Mouse (Mus musculus) intestine, embryonic 16.5 days (tissue): Measurements from ENCODE around the gene Fam83e. TPM values are rescaled to one million over a fixed set of nuclear protein-coding genes. Genes with fewer than 3 reads are reported as not detected.

Experiments used
- polyA plus RNA-seq: library from polyadenylated mRNA; unstranded; fragments of >200 nt; fragmentation: Nextera tagmentation; extraction: Ambion mirVana; gene quantifications from 2 replicates; pipeline ENCODE4 v1.2.1, GENCODE M21; 2015

Gene Fam83e
- polyA plus RNA-seq, 1 experiment from 2014 or later, result 34.2 TPM

Other genes starting within 250 kb of the Fam83e start
- 0.78 and 0.93 TPM in 2 replicates for gene Tulp2, start 239.3 kb upstream of the Fam83e start, polyA plus RNA-seq
- gene Gm45808, start 234.4 kb upstream of the Fam83e start, polyA plus RNA-seq, result not detected in 2 replicates
- gene Dhdh, start 232.4 kb upstream of the Fam83e start, polyA plus RNA-seq, result 1.9 and 2.2 TPM in 2 replicates
- gene Nucb1, start 210.8 kb upstream of the Fam83e start, polyA plus RNA-seq, result 251 and 266 TPM in 2 replicates
- 17.3 and 19.1 TPM in 2 replicates for gene Ppp1r15a, start 194.9 kb upstream of the Fam83e start, polyA plus RNA-seq
- 1.4 and 1.6 TPM in 2 replicates for gene Plekha4, start 194.9 kb upstream of the Fam83e start, polyA plus RNA-seq
- gene Hsd17b14, start 166.3 kb upstream of the Fam83e start, polyA plus RNA-seq, result 2.9 and 3.3 TPM in 2 replicates
- 59.9 and 65.4 TPM in 2 replicates for gene Bcat2, start 151.1 kb upstream of the Fam83e start, polyA plus RNA-seq
- 0.23 TPM in 1 of 2 replicates, not detected in the other for gene Fgf21, start 105.7 kb upstream of the Fam83e start, polyA plus RNA-seq
- 0.48 and 0.61 TPM in 2 replicates for gene Fut1, start 103.9 kb upstream of the Fam83e start, polyA plus RNA-seq
- 0.07 and 0.15 TPM in 2 replicates for gene Izumo1, start 99.4 kb upstream of the Fam83e start, polyA plus RNA-seq
- 3.4 and 4.4 TPM in 2 replicates for gene Rasip1, start 93.7 kb upstream of the Fam83e start, polyA plus RNA-seq
- 5.0 and 6.3 TPM in 2 replicates for gene Mamstr, start 81.2 kb upstream of the Fam83e start, polyA plus RNA-seq
- 18.4 and 21.7 TPM in 2 replicates for gene Fut2, start 54.8 kb upstream of the Fam83e start, polyA plus RNA-seq
- 0.34 and 0.53 TPM in 2 replicates for gene Ntn5, start 37.2 kb upstream of the Fam83e start, polyA plus RNA-seq
- 1.9 and 2.7 TPM in 2 replicates for gene Sec1, start 26.8 kb upstream of the Fam83e start, polyA plus RNA-seq
- 4.1 and 5.3 TPM in 2 replicates for gene Car11, start 21.4 kb upstream of the Fam83e start, polyA plus RNA-seq
- gene Dbp, start 16.1 kb upstream of the Fam83e start, polyA plus RNA-seq, result 2.3 and 3.2 TPM in 2 replicates
- 1,070 and 1,157 TPM in 2 replicates for gene Rpl18, start 5.8 kb upstream of the Fam83e start, polyA plus RNA-seq
- gene Sphk2, start 3.2 kb upstream of the Fam83e start, polyA plus RNA-seq, result 55.6 and 59.2 TPM in 2 replicates
- gene Spaca4, start 4.6 kb downstream of the Fam83e start, polyA plus RNA-seq, result 0.86 and 1.0 TPM in 2 replicates
- 0.47 and 0.51 TPM in 2 replicates for gene Lmtk3, start 62.5 kb downstream of the Fam83e start, polyA plus RNA-seq
- 3.9 and 4.8 TPM in 2 replicates for gene Sult2b1, start 63.5 kb downstream of the Fam83e start, polyA plus RNA-seq
- gene Cyth2, start 93.4 kb downstream of the Fam83e start, polyA plus RNA-seq, result 77.1 and 78.2 TPM in 2 replicates
- 0.65 and 0.78 TPM in 2 replicates for gene Kcnj14, start 103.6 kb downstream of the Fam83e start, polyA plus RNA-seq
- 57.0 and 63.0 TPM in 2 replicates for gene Grwd1, start 109.7 kb downstream of the Fam83e start, polyA plus RNA-seq
- gene Kdelr1, start 151.6 kb downstream of the Fam83e start, polyA plus RNA-seq, result 90.6 and 94.9 TPM in 2 replicates
- gene Grin2d, start 157.2 kb downstream of the Fam83e start, polyA plus RNA-seq, result 0.31 and 0.39 TPM in 2 replicates
- 0.62 and 0.98 TPM in 2 replicates for gene Syngr4, start 175.5 kb downstream of the Fam83e start, polyA plus RNA-seq
- 8.1 TPM in 2 replicates for gene Tmem143, start 175.7 kb downstream of the Fam83e start, polyA plus RNA-seq
- 128 and 147 TPM in 2 replicates for gene Emp3, start 200.2 kb downstream of the Fam83e start, polyA plus RNA-seq
- gene Ccdc114, start 202.9 kb downstream of the Fam83e start, polyA plus RNA-seq, result 4.0 and 4.3 TPM in 2 replicates